Mouse (Mus musculus) c-Kit-positive CD71-negative TER-119-negative erythroid progenitor cells, embryonic 14.5 days (primary cell): ENCODE data around the gene Gm10964.

Source experiments
- DNase-seq: peaks from one replicate; pipeline ENCODE4 v3.0.0-alpha.2; 2013; ENCODE audit warnings: low read depth

Gene Gm10964

DNA sequence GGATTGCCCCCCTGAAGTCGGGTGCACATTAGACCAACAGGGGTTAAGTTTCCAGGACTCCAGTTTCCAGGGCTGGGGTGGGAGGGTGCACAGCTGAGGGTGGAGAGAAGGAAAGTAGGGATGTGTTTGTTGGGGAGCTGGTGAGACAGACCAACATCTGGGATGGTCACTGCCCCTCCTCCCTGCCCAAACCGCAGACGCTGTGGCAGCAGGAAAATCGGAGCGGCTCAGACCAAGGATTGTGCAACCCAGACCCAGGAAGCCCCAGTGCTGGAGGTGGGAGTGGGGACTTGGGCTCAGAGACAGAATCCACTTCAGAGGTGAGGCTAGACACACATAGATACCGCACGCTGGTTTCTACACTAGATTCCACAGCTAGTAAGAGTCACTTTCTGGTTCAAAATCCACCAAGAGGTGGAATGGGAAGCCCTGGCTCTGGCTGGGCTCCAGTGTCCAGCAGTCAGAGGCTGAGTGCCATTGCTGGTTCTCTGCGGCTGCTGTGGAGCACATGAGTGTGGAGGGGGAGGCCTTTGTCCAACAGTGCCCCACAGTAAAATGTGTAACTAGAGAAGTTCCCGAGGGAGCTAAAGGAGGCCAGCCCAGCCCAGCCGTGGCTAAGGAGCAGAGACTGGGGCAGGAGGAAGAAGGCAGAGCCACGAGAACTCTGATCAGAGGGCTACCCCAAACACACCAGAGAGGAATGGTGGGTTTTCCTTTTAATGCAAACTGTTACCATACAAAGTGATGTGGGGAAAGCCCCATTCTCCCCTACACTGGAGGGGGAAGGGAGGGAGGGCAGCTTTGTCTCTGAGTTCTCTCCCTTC, 4.3 kb upstream of the Gm10964 start:
- DNase-seq: no peak

DNA sequence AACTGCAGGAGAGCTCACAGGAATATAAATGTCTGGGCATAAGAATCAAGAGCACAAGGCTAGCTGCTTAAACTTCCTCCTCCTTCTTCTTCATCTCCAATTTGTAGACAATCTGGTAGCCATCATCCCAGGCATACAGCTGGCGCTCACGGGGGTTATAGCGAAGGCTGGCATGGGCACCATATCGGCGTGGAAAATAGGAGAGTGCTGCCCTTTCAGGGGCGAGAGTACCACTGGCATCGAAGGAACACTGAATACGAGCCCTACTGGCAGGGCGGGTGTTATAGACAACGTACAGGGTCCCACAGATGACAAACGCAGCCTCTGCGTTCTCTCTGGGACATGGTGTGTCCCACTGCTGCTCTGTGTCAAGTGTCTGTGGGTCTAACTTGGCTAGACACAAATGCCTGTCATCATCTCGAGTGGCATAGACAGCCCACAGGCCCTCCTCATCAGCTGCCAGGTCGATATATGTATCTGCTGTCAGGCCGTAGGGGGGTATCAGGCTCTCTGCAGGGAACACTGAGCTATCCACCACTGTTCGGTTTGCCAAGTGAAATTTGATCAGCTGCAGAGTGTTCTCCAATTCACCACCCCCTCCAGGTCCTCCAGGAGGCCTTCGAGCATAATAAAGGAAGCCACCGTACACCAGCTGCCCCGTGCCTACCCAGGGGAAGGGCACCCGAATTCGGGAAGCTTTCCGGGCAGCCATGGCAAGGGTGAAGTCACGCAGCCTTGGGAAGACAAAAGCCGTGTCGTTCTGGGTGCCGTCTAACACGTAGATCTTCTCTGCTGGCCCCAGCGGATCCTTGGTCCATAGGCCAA, 3.2 kb upstream of the Gm10964 start:
- no peak for DNase-seq

DNA sequence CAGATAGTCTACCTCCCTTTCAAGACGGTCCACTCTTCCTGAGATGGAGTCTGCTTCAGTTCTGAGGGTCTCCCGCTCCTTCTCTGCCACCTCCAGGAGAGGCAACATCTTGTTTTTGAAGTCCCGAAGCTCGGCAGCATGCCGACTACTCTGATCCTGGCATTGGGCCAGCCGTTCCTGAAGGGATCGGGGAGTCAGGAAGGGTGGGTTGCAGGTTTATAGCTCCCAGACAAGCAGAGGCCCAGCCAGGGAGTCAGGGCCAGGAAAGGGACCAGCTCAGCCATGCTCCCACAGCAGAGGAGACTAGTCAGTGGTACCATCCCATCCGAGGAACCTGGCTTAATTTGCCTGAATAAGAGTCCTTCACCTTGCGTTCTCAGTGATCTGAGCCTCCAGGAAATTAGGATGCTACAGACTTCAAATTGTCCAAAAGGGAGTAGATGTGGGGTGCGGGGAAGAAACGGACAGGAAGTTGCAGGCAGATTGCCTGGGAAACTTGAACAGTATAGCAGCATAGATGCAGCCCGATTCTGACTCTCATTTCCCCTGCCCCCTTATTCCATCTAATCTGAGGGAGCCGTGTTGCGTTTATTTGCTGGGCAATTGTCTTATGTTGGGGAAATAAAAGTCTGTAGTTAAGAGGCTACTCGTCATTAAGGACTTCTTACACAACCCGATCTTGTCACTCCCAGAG, 2.0 kb upstream of the Gm10964 start:
- DNase-seq: no peak

DNA sequence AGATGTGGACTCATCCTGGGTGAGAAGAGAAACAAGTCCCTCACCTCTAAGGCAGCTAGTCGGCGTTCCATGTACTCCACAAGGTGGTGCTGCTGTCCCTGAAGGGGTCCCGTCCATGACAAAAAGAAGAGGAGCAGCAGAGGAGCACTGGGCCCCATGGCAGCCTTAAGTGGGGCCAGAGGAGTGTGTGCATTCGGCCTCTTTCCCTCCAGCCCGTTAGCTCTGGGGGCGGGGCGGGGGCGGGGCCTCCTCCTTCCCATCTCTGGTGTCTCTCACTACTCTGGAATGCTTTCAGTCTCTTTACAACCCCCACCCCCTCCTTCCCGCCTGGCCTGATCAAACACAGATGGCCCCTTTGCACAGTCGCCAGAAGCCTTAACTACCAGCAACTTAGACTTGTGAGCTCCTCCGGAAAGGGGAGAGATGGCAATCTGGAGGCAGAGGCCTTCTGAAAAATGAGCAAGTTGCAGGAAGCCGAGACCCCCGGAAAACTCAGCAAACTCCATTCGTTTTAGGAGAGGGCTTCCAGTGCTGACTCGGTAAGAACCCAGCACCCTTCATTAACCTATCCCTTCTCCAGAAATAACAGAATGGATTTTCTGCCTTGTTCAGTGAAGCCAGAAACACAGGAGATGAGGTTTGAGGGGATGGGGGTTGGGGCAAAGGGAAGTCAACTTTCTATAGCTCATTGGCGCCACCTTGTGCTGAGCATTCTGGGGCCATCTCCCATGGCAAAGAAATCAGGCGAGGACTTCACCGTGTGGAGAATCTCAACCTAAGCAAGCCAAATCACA, 1.2 kb upstream of the Gm10964 start, which contains the start of gene Olfml3:
TSS of gene Olfml3 (minus strand) at position 224 of the 794 bp plus-strand sequence.
- DNase-seq: peak; percentile 76

DNA sequence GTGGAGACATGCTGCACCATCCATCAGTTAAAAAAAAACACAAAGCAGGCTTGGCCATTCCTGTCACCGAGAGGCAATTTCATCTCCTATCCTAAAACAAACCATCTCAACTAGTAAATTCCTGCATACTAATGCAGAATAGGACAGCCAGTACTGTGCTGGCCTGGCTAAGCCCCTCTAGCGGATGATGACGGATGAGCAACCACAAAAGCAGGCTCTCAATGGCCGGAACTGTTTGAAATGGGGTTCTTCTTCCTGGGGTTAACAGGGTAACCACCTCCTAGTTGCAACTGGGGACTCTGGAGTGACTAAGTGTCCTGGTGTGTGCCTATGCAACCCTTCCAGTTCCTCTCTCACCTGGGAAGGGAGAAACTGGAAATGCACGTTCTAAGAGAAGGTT, 1.2 kb downstream of the Gm10964 start:
- DNase-seq: no peak

DNA sequence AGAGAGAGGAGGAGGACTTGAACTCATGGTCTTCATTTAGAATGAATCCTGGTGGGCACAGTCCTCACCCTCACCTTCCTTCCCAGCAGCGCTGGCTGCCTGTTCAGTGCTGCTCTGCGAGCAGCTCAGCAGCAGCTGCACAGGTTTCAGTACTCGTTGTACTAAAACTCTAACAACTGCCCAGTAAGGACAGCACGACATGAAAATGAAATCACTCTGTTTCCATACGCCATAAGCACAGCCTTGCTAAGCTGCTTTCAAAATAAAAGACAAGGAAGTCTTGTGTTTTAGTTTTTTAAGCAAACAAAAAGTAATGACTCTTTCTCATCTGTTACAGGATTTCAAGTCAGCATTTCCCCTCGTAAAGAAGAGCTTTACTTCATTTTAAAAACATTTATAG, 4.0 kb downstream of the Gm10964 start:
- no peak for DNase-seq

DNA sequence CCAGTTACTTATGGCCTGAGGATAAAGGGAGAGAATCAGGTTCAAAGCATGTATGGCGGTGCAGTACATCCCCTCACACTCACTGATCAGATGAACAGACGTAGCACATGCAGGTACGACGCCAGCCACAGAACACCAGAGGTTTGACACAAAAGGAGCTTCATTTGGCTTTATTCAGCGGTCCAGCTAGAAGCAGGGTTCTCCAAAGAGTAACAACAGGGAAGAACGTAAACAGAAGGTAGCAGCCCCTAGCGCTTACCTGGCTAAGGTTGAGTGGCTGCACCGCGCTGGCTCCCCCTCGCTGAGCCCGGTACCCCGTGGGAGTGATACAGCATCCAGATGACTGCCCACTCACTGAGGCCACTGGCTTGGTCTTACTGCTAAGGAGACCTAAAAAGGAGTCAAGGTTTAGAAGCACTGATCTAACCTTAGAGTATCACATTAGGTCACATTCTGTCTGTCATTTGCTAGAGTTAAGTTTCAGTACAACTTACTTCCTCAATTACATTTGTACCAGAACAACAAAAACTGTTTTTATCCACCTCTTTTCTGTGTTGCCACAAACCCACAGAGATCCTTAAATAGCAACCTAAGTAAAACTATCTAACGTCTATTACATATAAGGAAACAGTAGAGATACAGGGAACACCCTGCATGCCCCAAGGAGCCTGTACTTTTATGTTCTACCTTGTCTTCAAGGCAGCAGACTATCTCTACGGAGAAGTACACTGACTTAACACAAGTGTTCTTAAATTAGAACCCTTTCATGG, 6.0 kb downstream of the Gm10964 start:
- peak; percentile 10 for DNase-seq

DNA sequence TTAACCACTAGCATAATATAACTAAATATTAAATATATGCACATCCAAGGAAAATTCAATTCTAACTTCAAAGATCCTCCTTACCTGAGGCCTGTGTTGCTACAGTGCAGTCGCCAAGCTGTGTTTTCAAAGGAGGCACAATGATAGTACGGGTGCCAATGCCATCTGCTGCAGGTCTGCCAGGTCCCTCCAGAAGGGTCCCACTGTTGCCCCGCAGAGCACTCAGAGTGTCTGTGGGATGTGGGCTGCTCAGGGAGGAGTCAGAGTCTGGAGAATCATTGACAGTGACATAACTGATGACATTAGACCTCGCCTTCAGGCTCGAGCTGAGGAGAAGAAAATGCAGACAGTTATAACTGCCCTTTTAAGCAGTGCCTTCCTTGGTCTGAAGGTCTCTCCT, 7.5 kb downstream of the Gm10964 start:
- no peak for DNase-seq

DNA sequence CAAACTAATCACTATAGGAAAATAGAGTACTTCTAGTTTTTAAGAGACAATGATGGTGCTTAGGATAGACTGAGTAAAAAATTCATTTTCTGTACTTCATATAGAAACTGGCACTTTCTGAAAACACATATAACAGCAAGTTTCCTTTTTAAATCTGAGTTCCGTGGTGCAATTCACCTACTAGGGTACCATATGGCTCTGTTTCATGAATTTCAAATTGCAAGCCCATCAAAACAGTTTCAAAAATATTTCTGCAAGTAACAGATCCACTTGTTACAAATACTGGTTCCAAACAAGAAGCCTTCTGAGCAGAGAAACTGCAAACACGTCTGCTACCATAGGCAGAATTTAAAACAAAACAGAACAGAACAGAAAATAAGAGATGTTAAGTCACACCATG, 12.4 kb downstream of the Gm10964 start:
- no peak for DNase-seq

DNA sequence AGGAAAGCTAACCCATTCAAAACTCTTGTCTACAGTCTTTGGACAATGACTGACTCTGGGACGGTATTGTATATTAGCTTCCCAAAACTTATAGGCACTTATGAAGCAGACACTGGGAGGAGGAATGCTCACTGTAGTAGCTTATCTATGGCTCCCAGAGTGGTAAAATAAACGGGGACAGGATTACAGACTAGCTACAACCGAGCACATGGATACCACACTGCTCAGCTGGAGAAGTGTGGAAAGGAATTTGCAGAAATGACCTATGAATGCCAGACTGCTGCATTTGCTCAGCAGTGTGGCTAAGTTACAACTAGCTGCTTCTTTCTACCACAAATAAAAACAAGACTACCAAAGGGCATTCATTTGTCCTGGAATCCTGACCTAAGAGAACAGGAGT, 16.2 kb downstream of the Gm10964 start:
- no peak for DNase-seq

DNA sequence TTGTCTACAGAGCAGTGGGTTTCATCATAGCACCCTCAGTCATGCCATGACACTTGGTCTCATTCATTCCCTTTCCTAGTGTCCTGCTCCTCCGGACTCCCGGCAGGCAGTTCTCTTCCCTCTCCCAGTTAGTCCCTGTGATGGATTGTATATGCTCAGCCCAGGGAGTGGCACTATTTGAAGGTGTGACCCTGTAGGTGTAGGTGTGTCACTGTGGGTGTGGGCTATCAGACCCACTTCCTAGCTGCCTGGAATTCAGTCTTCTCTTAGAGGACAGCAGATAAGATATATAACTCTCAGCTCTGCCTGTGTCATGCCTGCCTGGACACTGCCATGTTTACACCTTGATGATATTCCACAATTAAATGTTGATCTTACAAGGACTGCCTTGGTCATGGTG, 17.8 kb downstream of the Gm10964 start:
- DNase-seq: no peak

DNA sequence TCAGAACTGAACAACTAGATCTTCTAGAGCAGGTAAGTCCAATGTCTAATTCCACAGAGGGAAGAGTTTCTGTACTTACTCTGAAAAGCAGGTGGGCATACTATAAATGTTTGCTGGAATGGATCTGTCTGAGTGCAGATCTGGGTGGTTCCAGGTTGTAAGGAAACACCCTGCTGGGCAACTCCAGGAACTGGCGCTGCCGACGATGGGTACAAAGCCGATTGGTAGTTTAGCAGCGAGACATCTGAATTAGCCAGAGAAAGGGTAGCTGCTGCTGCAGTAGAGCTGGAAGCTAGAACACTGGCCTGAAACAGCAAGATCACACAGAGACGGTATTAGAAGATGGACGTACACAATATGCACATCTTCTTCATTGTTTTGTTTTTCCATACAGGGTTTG, 19.3 kb downstream of the Gm10964 start:
- no peak for DNase-seq

DNA sequence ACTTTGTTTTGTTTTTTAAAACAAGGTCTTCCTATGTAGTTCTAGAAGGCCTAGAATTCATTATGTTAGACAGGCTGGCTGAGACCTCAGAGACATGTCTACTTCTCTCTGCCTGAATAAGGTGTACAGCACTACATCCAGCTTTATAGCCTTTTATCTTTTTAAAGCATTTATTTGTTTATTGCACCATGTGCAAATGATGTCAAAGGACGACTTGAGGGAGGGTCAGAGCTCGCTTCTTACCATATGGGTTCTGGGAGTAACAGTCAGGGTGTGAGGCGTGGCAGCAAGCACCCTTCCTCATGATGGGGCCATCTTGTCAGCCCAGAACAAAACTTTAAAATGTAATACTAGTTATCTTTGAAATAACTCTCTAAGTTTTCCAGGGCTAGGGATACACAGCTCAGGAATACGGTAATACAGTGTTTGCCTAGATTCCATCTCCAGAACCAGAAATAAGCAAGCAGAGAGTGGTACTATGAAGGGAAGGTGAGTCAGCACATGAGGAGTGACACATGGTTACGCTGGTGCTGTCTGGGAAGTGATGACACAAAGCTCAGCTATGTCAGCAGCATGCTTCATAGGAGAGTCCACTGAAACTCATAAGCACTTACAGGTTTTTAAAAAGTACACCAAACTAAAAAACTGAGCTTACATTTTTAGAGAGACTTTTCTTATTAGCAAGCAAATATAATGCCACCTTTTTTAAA, 20.2 kb downstream of the Gm10964 start:
- DNase-seq: no peak

DNA sequence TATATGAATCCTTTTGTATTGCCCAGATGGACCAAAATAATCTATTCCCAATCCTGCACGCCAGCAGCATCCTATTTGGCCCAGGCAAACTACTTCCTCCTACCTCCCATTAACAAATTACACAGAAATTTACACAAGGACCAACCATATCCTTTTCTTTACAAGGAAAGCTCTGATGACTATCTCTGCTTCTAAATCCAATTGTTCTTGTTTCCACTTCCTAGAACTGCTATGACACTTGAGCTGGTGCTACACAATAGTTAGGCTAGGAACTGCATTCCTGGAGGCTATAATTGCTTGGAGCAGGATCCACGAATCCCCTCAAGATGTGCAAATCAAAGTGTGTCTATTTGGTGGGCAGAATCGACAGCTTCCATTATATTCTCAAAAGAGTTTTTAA, 27.6 kb downstream of the Gm10964 start:
- no peak for DNase-seq

DNA sequence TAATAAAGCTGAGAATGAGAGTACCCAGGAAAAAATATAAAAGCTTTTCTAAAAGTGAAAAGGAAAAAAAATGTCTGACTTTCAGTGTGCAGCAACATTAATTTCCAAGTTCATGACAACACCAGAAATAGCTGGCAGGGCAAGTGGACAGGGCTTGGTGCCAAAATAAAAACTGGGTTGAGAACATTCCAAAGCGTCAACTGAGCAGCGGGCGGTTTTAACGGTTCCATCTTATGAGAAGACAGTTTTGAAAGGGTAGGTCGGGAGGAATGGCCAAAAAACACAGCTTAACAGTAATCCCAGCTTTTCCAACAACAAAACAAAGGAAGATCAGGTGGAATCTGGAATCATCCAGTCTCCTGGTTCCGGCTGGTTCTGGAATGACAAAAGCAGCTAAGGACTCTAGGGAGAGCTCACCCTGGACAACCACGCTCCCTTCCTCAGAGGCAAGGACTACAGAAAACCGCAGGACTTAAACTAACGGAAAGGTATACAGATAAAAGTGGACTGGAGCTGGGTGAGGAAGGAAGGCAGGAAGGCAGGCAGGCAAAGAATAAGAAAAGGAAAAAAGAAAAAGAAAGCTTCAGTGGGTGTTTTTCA, 32.5 kb downstream of the Gm10964 start:
- no peak for DNase-seq

DNA sequence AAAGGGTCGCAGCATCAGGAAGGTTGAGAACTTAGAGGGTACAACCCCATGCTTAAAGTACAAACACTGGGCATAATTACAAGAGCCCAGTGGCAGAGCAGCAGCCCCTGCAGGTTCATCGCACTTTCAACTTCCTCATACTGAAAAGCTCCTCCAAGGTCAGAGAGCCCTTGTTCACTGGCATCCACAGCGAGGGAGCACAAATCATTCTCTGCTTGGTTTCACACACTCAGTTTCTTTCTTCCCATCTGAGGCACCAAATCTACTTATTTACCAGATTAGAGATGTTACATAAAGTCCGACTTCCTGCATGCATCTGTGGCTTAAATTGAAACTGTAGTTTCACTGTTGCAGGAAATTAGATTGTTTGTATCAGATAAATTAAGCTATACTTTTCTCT, 33.7 kb downstream of the Gm10964 start:
- DNase-seq: no peak

DNA sequence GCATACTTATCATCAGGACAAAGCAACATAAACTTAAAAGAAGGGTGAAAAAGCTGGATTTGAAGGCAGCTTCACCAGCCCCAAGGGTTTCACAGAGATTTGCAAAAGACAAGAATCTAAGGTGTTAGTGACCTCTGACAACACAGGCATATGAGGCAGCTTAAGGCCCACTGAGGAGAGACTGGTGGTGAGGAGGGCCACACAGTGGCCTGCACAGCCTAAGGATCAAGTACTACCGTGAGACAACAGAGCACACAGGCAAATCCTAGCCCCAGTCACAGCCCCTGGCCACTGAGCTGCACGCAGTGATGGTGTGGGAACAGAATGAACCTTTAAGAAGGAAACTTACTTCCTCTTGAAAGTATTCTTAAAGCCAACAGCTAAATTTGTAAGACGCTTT, 34.3 kb downstream of the Gm10964 start:
- DNase-seq: no peak

DNA sequence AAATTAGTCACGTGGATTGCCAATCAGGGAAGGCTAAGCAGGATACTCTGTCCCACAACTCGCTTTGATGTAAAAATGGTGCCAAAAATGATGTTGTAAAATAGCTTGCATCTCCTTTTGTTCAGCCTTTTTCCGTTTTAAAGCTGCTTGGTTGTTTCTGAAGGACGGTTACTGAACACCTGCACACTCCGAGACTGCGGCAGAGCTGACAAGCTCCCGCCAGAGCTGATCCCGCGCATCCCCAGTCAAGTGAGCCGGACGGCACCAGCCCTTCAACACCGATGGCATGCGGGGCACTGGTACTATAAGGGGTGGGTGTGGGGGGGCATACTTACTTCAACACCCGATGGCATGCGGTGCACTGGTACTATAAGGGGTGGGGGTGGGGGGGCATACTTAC, 34.8 kb downstream of the Gm10964 start:
- no peak for DNase-seq

DNA sequence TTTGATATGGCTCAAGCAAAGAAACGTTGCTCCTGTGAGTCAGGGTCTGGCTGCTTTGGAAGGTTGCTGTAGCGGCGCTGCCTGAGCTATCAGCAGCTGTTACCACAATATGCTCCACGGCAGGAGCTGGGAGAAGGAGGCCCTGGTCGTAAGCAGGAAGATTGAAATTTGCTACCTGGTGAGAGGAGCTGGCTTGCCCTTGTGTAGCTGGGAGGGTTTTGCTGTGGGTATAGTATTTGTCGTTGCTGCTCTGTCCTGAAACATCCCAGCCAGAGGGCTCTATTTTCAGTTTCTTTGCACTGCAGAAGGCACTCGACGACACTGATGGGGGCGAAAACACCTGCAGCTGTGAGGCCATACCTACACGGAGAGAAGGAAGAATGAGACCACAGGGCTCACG, 38.8 kb downstream of the Gm10964 start:
- DNase-seq: no peak

DNA sequence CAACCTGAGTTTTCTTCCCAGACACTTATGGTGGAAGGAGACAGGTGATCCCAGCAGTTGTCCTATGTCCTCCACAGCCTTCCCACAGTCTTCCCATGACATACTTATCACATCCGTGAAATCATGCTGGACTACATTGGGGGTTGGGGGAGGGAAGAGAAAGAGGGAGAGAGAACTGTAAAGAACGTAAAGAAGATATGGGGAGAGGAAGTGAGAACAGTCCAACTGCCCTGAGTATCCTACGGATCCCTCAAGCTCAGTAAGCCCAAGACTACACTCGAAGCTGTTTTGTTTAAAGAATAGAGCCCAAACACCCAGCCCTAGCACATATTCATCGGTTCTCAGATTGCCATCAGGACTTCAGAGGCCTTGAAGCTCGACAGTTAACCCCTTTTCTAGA, 39.5 kb downstream of the Gm10964 start:
- no peak for DNase-seq
